Mouse (Mus musculus) T-helper 17 cell (primary cell): ENCODE measurements around the gene Stx5a.

Source experiments
- in situ Hi-C, 2 experiments: fragments of 300-600 bp; cut with MboI, MseI; formaldehyde crosslinking; loops; 1 replicate in 1 of 2; 2 replicates in 1 of 2; pipeline ENCODE4 v1.15.1; 2025; ENCODE audit warnings: high pct_unique_total_duplicates in 2 of 2

Stx5a gene

DNA sequence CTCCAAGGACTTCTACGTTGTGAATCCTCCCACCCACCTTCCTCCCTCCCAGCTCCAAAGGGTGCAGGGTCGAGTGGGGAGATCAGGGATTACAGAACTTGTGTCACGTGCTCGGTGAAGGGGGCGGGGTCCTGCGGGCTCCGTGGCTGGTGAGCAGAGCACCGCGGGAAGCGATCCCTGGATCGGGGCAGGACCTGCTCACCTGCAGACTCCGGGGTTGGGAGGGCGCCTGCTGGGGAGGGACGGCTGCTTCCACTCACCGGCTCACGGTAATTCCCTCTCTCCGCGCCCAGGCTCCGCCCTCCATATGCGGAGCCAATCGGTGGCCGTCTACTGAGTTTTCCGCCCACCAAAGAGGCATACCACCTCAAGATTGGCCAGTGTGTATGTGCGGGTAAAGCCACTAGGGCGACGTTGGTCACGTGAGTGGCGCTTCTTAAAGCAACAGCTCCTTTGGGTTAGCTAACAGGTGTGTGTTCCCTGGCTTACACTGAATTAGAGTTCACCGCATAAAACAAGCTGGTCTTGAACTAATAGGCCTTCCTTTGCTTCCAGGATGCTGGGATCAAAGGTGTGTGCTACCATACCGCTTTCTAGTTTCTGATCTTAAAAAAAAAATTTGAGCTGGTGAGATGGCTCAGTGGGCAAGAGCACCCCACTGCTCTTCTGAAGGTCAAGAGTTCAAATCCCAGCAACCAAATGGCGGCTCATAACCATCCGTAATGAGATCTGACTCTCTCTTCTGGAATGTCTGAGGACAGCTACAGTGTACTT, 45.0 kb downstream of the Stx5a start, which contains the start of gene Taf6l:
Taf6l (minus strand) TSS at position 410 of the 774 bp plus-strand sequence.
- in situ Hi-C loops: no loop called here

DNA sequence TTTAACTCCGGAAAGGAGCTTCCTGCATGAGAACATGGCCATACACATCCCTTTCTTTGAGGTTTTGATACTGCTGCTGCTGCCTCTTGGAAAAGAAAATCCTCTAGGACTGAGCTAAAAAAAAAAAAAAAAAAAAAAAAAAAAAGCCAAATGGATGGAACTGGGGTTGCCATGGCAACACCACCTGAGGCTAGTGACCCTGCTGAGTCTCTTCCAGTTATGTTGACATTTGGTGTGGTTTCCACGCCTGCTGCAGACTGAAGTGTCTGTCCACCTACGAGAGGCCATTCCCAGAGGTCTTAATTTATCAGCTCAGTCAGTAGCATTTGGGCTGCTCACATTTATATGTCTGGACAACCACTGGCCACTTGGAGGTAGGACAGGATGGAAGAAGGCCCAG, 47.3 kb downstream of the Stx5a start:
- in situ Hi-C loops: no loop called here

DNA sequence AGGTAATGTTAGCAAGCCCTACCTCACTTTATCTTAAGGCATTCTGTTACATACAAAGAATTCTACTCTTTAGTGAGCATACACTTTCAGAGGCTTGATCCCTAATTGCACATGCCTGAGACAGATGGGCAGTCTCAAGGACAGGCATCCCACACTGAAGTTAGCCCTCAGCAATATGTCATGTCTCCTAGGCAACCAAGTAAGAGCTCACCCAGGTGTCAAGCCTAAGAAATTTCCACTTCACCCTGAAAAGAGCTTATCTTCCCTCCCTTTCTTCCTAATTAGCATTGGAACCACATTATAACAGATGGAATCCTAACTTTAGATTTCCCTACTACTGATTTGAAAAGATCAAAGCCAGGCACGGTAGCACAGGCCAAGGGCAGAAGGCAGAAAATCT, 48.0 kb downstream of the Stx5a start:
- in situ Hi-C loops: no loop called here

DNA sequence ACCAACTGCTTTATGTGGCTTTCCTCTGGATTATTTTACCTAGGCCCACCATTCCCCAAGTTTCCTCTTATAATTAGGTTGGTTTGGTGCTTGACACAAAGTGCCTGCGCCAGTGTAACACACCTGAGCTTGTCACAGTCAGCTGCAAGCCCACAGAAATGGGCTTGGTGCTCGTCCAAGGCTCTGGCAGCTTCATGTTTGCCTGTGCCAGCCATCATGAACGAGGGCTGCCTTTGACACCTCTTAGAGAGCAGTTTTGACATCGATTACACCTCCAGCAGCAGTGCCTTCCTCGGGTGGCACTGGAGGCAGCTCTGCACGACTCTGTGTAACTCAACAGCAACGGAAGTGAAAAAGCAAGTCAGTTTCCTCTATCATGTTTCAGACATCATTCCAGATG, 49.0 kb downstream of the Stx5a start:
- in situ Hi-C loops: loop anchor here in 1 of 2 experiments (10.0 kb wide), 1 partner anchor 1195 kb away; the partner anchor contains the start of gene Fth1

DNA sequence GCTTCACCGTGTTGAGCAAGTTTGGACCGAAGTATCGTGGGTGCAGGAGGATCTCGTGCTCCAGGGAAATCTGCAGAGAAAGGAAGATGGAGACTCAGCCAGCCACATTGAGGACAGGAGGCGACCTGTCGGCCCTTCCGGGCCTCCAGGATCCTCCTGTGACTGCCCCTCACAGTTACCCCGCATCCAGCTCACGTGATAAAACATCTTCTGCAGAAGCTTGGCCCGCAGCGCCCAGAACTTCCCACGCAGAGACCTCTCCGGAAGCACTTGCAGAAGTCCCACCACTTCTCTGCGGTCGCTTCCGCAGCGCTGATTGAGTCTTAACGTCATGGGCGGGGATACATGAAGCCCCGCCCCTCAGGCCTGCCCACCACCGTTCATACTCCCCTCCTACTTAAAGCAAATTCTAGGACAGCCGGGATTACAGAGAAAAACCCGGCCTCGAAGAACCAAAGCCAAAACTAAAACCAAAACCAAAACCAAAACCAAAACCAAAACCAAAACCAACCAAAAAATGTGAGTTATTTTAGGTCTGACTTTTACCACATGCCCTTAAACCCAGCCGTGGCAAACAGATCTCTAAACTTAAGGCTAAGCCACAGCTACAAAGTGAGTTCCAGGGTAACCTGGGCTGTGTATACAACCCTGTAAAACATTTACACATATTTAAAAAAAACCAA, 57.2 kb downstream of the Stx5a start, which contains the start of gene Polr2g:
Polr2g (minus strand) TSS at position 314 of the 683 bp plus-strand sequence.
- in situ Hi-C loops: loop anchor here in 1 of 2 experiments (10.0 kb wide), 1 partner anchor 1186 kb away; the partner anchor contains the start of gene Fth1

DNA sequence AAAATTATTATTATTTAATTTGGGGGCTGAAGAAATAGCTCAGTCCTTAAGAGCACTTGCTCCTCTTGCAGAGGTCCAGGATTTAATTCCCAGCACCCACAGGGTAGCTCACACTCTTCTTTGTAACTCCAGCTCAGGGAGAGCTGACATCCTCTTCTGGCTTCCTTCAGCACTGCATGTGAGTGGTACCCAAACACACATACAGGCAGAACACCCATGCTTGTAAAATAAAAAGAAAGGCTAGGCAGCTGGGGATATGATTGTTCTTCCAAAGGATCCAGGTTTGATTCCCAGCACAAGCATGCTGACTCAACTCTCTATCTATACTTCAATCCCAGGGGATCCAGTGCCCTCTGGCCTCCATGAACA, 57.7 kb downstream of the Stx5a start:
- in situ Hi-C loops: loop anchor here in 1 of 2 experiments (10.0 kb wide), 1 partner anchor 1186 kb away; the partner anchor contains the start of gene Fth1

DNA sequence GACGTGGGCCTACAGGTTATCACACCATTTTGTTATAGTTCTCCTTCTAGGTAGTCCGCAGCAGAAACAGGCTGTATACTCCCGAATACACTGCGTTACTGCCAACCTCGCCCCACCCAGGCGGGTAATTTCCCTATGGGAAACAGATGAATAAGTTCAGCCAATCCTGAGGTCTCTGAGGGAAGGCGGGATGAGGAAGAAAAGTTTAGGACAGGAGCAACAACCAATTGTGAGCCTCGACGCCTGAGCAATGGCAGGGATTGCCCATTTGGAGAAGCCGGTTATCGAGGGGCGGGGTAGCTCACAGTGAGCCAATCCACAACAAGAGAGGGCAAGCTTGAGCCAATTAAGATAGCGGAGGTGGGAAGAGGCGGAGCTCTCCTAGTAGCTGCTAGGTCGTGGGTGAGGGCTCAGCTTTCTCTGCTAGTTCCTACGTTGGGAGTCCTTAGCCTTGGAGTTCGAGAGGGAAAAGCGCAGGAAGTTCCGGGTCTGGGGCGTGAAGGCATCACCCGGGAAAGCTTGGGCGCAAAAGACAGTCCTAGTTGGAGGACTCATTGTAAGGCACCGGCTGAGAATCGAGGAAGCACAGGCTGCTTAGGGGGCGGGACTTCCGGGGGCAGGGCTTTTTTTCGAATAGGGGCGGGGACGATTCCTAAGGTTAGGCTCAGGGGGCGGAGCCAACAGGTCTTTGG, 61.1 kb downstream of the Stx5a start, which contains the start of gene Zbtb3:
Zbtb3 (plus strand) TSS at position 426 of the 692 bp plus-strand sequence.
- in situ Hi-C loops: loop anchor here in 1 of 2 experiments (10.0 kb wide), 1 partner anchor 1317 kb away; the partner anchor contains the start of gene Rtn3

DNA sequence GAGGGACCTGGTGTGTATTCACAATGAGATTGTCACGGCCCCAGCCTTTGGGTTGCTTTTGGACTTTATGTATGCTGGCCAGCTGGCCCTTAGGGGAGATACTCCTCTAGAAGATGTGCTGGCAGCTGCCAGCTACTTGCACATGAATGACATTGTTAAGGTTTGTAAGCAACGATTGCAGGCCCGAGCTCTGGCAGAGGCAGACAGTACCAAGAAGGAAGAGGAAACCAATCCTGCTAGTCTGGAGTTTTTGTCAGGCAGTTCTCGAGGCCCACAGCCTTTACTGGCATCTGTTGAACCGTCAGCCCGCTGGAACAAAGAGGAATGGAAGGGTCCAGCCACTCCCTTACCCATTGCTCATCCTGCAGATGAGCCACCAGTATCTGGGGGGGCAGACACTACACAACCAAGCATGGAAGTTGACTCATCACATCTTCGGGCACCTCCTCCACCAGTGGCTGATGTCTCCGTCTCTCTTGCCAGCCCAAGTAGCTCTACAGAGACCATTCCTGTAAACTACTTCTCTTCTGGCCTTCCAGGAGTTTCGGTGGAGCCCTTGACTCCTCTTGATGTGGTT, 62.1 kb downstream of the Stx5a start:
- in situ Hi-C loops: loop anchor here in 1 of 2 experiments (10.0 kb wide), 1 partner anchor 1318 kb away; the partner anchor contains the start of gene Rtn3

DNA sequence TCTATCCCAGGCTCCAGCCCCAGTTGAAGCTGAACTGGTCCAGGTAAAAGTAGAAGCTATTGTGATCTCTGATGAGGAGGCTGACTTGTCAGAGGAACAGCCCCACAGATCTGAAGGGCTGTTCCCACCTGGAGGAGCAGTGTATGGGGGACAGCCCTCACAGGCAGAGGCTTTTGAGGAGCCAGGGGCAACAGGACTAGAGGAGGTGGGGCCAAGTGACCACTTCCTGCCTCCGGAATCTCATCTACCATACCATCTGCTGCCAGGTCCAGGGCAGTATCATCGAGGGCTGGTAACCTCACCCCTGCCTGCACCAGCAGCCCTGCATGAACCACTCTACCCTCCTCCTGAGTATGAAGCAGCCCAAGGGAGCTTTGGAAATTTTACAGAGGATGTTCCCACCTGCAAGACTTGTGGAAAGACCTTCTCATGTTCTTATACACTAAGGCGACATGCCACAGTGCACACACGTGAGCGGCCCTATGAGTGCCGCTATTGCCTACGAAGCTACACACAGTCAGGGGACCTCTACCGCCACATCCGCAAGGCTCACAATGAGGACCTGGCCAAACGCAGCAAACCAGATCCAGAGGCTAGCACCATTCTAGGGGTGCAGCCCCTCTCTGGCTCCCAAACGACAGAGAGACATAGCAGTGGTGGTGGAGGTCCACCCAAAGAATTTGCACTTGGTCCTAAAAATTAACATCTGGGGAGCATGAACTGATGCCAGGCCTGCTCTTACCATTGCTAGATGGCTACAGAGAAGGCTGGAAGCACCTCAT, 62.9 kb downstream of the Stx5a start:
- in situ Hi-C loops: loop anchor here in 1 of 2 experiments (10.0 kb wide), 1 partner anchor 1319 kb away; the partner anchor contains the start of gene Rtn3
